Mouse (Mus musculus) forebrain, embryonic 11.5 days (tissue): ENCODE data around the gene Dmd. TPM values are rescaled to one million over a fixed set of nuclear protein-coding genes. Genes with fewer than 3 reads are reported as not detected.
A peak's percentile ranks its signal among the peaks of the same experiment; 100 is the strongest.

Source experiments
- ATAC-seq: fragments of 200-750 bp; cut with Nextera tagmentation; replicated peaks from 2 replicates; pipeline ENCODE4 v1.8.0; 2017; ENCODE audit warnings: moderate TSS enrichment; ENCODE audit not compliant: low FRiP score
- DNase-seq: peaks from one replicate; pipeline ENCODE4 v3.0.0-alpha.2; 2017; ENCODE audit warnings: low spot score
- H3K27ac ChIP-seq: fragments of 300-500 bp; sonication (generic); 2 replicates; pipeline ENCODE4 v1.5.1; 2014; ENCODE audit warnings: low read depth, low read length
- H3K27me3 ChIP-seq: fragments of 300-500 bp; sonication (generic); 2 replicates; pipeline ENCODE4 v1.6.1; 2014; ENCODE audit warnings: mild to moderate bottlenecking, low read length, mixed read lengths; ENCODE audit not compliant: control insufficient read depth, insufficient read depth
- H3K36me3 ChIP-seq: fragments of 300-500 bp; sonication (generic); 2 replicates; pipeline ENCODE4 v1.6.1; 2014; ENCODE audit warnings: mild to moderate bottlenecking, low read length, moderate library complexity, mixed read lengths; ENCODE audit not compliant: control insufficient read depth, insufficient read depth
- H3K4me1 ChIP-seq: fragments of 300-500 bp; sonication (generic); replicated peaks from 2 replicates; pipeline ENCODE4 v1.6.1; 2014; ENCODE audit warnings: low read length, mixed read lengths; ENCODE audit not compliant: control insufficient read depth, insufficient read depth
- H3K4me2 ChIP-seq: fragments of 300-500 bp; sonication (generic); 2 replicates; pipeline ENCODE4 v1.6.1; 2014; ENCODE audit warnings: low read depth, mild to moderate bottlenecking, low read length, moderate library complexity, mixed read lengths; ENCODE audit not compliant: severe bottlenecking
- H3K4me3 ChIP-seq: fragments of 300-500 bp; sonication (generic); 2 replicates; pipeline ENCODE4 v1.5.1; 2014; ENCODE audit warnings: low read depth, low read length
- H3K9ac ChIP-seq: fragments of 300-500 bp; sonication (generic); 2 replicates; pipeline ENCODE4 v1.6.1; 2014; ENCODE audit warnings: low read length
- H3K9me3 ChIP-seq: fragments of 300-500 bp; sonication (generic); 2 replicates; pipeline ENCODE4 v1.6.1; 2016; ENCODE audit warnings: low read length, mixed read lengths; ENCODE audit not compliant: control insufficient read depth
- WGBS: fragments of 180-500 bp; shearing (Covaris S2); extraction: QIAGEN DNeasy Blood & Tissue Kit; methylation state at CpG from one replicate; pipeline ENCODE4 v1.1.7; 2014; 5-methylcytosine and 5-hydroxymethylcytosine counted together
- polyA plus RNA-seq: library from polyadenylated mRNA; unstranded; fragments of >200 nt; fragmentation: Nextera tagmentation; extraction: Ambion mirVana; gene quantifications from 2 replicates; pipeline ENCODE4 v1.2.1, GENCODE M21; 2014

Gene Dmd
- polyA plus RNA-seq: 21.5 and 22.4 TPM in 2 replicates

DNA sequence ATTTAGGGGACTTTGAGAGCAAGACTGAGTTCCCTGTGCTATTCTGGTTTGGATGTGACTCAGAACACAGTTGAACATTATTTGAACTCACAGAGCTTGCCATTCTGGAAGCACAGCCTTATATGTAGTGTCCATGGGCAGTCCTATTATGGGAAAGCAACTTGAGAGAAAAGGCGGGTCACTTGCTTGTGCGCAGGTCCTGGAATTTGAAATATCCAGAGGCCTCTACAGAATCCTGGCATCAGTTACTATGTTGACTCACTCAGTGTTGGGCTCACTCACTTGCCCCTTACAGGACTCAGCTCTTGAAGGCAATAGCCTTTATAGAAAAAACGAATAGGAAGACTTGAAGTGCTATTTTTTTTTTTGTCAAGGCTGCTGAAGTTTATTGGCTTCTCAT is at the start of gene Dmd:
Dmd (plus strand) TSS at position 241 of the 400 bp plus-strand sequence.
- H3K4me1 ChIP-seq: no peaks in the 10 kb centered on the region
- H3K36me3 ChIP-seq: no peaks in the 10 kb centered on the region
- H3K27me3 ChIP-seq: no peaks in the 10 kb centered on the region
- no peaks in the 10 kb centered on the region for H3K9me3 ChIP-seq
- H3K9ac ChIP-seq: no peak within 1 kb of the TSS
- DNase-seq (no peak), ATAC-seq (no peak)
- WGBS: 74% methylated on average over 3 of the region's 3 CpGs
- H3K27ac ChIP-seq: no peak within 1 kb of the TSS
- no peak within 1 kb of the TSS for H3K4me2 ChIP-seq
- H3K4me3 ChIP-seq: no peak within 1 kb of the TSS

DNA sequence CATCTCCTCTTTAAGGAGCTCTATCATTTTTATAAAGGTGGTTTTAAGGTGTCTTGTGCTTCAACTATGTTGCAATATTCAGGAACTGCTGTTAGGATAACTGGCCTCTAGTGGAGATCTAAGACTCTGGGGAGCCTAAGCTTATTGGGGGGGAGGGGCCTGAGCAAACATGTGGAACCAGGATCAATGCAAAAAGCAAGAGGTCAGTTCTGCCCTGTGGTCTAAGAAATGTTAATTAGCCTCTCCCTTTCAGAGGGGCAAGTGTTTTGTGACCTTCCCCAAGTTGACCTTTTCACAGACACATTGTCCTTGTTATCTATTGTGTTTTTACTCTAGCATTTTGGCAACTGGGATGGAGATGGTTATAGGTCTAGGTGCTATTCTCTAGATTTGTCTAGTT is 47.2 kb upstream of the Dmd start:
- Histone ChIP-seq H3K9ac (no peak overlapping the region), H3K4me2 (no peak overlapping the region), H3K4me3 (no peak overlapping the region), H3K4me1 (no peaks in the 10 kb centered on the region), H3K36me3 (no peaks in the 10 kb centered on the region), H3K27me3 (no peaks in the 10 kb centered on the region), H3K9me3 (no peaks in the 10 kb centered on the region), H3K27ac (no peak overlapping the region)
- no peak for DNase-seq
- ATAC-seq: no peak

DNA sequence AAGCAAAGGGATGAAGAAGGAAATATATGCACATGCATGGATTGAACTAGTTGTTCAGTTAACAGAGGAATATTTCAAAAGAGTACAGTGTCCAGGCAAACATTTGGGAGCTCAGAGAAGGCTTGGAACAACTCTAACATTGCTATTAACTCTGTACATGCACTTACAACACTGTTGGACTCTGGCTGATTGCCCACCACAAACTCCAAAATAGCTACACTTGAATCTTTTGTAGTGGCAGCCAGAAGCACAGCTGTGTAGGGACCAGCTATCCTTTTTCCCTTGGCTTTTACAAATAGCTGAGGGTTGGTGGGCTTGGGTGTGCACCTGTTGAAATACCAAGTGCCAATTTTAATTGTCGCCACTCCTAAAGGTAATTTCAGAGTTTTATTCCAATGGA is 39.0 kb downstream of the Dmd start:
- Histone ChIP-seq H3K9me3 (no peaks in the 10 kb centered on the region), H3K27ac (no peak overlapping the region), H3K4me2 (no peak overlapping the region), H3K4me1 (no peaks in the 10 kb centered on the region), H3K27me3 (no peaks in the 10 kb centered on the region), H3K4me3 (no peak overlapping the region), H3K9ac (no peak overlapping the region), H3K36me3 (no peaks in the 10 kb centered on the region)
- no peak for ATAC-seq
- DNase-seq: no peak
- 87% methylated on average over 1 of the region's 1 CpGs for WGBS

DNA sequence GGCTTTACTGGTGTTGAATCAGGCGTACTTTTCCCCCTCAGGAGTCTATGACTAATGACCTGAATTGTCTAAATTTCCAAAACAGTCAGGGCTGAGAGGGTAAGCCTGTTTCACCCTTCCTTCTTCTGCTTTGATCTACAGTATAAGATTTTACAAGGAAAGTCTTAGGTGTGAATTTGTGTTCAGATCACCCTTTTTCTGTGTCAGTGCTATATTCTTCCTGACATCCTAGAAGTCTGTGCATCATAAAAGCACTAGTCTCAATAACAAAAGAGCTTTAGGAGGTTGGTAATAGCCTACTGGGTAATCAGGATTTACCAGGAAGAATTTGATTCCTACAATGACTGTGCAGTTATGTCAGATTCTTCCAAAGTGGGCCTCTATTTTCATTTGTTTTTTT is 101.5 kb downstream of the Dmd start:
- no peak overlapping the region for H3K9ac ChIP-seq
- H3K4me1 ChIP-seq: no peaks in the 10 kb centered on the region
- ATAC-seq (no peak), DNase-seq (no peak)
- no peak overlapping the region for H3K4me3 ChIP-seq
- 46% methylated on average over 1 of the region's 1 CpGs for WGBS
- no peak overlapping the region for H3K4me2 ChIP-seq
- no peaks in the 10 kb centered on the region for H3K27me3 ChIP-seq
- H3K9me3 ChIP-seq: no peaks in the 10 kb centered on the region
- no peak overlapping the region for H3K27ac ChIP-seq
- no peaks in the 10 kb centered on the region for H3K36me3 ChIP-seq

DNA sequence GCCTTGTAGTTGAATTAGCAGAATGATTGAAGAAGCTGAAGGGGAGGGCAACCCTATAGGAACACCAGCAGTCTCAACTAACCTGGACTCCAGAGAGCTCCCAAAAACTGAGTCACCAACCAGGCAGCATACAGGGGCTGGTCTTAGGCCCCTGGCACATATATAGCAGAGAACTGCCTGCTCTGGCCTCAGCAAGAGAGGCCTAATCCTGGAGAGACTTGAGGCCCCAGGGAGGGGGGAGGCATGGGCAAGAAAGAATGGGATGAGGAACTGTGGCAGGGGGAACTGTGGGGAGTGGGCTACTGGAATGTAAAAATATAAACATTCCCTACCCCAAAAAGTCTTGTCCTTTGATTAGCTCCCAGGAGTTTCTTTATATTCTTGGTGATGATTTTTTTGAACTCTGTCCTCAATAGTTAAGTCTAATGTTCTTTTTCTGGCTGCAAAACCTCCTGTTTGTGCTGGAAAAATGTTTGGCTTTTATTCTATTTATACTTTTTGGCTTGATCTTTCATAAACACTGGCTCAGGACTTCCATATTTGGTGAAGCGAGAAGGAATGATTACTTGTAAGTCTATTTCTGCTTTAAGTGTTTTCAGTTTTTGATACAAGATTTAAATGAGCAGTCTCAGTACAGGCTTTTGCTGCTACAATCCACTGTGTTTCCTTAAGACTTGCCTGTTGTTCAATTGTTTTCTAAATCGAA is 167.7 kb downstream of the Dmd start:
- no peaks in the 10 kb centered on the region for H3K27me3 ChIP-seq
- H3K4me1 ChIP-seq: no peaks in the 10 kb centered on the region
- H3K9ac ChIP-seq: no peak overlapping the region
- ATAC-seq (no peak), DNase-seq (no peak)
- WGBS: 74% methylated on average over 2 of the region's 2 CpGs
- no peaks in the 10 kb centered on the region for H3K9me3 ChIP-seq
- H3K4me2 ChIP-seq: no peak overlapping the region
- no peak overlapping the region for H3K4me3 ChIP-seq
- no peaks in the 10 kb centered on the region for H3K36me3 ChIP-seq
- H3K27ac ChIP-seq: no peak overlapping the region

DNA sequence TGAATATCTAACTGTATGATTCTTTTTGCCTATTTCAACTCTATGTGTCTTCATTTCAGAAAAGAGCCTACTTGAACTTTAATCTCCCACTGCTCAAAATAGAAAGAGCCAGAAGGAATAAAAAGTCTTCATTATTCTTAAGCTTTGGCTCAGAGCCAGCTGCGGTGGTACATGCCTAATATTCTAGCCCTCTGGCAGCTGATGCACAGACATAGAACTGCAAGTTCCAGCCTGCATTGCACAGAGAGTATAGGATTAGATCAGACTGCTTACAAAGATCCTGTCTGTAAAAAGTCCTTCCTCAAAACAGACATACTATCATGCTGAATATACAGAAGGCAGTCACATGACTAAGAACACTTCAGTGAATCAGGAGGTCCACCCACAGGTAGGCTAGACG is 168.5 kb downstream of the Dmd start:
- Histone ChIP-seq H3K27ac (no peak overlapping the region), H3K4me3 (no peak overlapping the region), H3K36me3 (no peaks in the 10 kb centered on the region), H3K9ac (no peak overlapping the region), H3K9me3 (no peaks in the 10 kb centered on the region), H3K27me3 (no peaks in the 10 kb centered on the region), H3K4me1 (no peaks in the 10 kb centered on the region), H3K4me2 (no peak overlapping the region)
- 64% methylated on average over 2 of the region's 2 CpGs for WGBS
- DNase-seq: no peak
- 0 out of 2 replicates have a peak, but pooled peaks have one; percentile 53 for ATAC-seq

DNA sequence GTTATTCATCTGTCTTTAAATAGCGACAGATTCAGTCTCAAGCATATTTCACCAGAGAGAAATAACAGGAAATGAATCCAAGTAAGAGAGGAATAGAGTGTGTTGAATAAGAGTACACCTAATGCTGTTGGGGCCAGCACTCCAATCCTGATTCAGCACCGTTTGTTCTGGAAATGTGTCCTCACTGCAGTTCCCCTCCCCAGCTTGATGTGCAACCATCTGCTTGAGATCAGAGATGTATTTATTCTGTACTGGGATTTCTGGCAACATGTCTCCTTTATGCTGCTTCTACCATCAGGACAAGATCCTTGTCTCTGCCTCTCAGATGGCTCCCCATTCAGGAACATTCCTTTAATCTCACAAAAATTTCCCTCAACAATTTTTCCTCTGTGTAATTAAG is 271.9 kb downstream of the Dmd start:
- DNase-seq (no peak), ATAC-seq (no peak)
- Histone ChIP-seq H3K4me3 (no peak overlapping the region), H3K27ac (no peak overlapping the region), H3K4me1 (no peaks in the 10 kb centered on the region), H3K9ac (no peak overlapping the region), H3K9me3 (no peaks in the 10 kb centered on the region), H3K36me3 (no peaks in the 10 kb centered on the region), H3K4me2 (no peak overlapping the region), H3K27me3 (no peaks in the 10 kb centered on the region)
- 62% methylated on average over 2 of the region's 2 CpGs for WGBS

DNA sequence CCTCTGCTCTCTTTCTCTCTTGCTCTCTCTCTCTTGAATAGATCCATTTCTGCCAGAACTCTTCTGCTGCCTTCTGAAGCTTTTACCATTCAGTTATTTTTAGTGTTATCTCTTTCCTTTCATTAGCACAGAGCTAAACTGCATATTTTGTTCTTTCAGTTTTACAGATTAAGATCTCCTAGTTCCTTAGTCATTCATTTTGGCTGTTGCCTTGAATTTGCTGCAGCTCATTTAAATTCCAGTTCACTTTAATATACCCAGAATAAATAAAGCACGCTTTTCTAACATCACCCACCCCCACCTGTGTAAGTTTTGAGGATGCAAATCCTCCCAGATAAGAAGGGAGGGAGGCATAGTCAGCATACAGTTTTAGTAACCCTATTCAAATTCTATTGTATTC is 272.4 kb downstream of the Dmd start:
- H3K36me3 ChIP-seq: no peaks in the 10 kb centered on the region
- no peak overlapping the region for H3K9ac ChIP-seq
- H3K4me3 ChIP-seq: no peak overlapping the region
- no peaks in the 10 kb centered on the region for H3K27me3 ChIP-seq
- no peak for ATAC-seq
- 38% methylated on average over 1 of the region's 1 CpGs for WGBS
- no peak overlapping the region for H3K4me2 ChIP-seq
- H3K4me1 ChIP-seq: no peaks in the 10 kb centered on the region
- H3K9me3 ChIP-seq: no peaks in the 10 kb centered on the region
- DNase-seq: no peak
- H3K27ac ChIP-seq: no peak overlapping the region

DNA sequence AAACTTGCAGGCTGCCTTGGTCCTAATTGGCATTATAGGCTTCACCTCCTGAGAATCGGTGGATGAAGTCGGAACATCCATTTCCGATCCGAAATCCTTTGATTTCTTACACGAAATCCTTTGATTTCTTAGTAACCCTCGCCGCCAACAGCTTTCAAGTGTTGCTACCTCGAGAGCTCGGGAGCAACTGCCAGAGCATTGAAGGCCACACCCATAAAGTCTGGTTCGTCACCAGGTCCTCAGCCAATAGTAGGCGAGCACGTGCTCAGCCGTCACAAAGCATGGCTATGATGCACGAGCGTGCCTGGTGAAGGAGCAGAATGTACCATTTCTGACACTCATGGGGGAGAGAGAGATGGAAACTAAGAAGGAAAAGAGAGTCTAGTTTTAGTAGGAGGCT is 538.9 kb downstream of the Dmd start, which contains the start of gene Tsga8:
Tsga8 (minus strand) TSS at position 327 of the 400 bp plus-strand sequence.
- Histone ChIP-seq H3K4me1 (no peaks in the 10 kb centered on the region), H3K9ac (no peak within 1 kb of the TSS), H3K36me3 (no peaks in the 10 kb centered on the region), H3K27me3 (no peaks in the 10 kb centered on the region), H3K9me3 (no peaks in the 10 kb centered on the region), H3K4me3 (no peak within 1 kb of the TSS), H3K4me2 (no peak within 1 kb of the TSS), H3K27ac (no peak within 1 kb of the TSS)
- ATAC-seq: no peak
- DNase-seq: no peak
- WGBS: 89% methylated on average over 15 of the region's 15 CpGs
